Mouse (Mus musculus): Measurements from ENCODE around the gene Amigo3.

Amigo3 gene

DNA sequence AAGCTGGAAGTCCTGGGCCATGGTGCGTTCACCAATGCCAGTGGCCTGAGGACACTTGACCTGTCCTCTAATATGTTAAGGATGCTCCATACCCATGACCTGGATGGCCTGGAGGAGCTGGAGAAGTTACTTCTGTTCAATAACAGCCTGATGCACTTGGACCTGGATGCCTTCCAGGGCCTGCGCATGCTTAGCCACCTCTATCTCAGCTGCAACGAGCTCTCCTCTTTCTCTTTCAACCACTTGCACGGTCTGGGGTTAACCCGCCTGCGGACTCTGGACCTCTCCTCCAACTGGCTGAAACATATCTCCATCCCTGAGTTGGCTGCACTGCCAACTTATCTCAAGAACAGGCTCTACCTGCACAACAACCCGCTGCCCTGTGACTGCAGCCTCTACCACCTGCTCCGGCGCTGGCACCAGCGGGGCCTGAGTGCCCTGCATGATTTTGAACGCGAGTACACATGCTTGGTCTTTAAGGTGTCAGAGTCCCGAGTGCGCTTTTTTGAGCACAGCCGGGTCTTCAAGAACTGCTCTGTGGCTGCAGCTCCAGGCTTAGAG, 786 bp downstream of the Amigo3 start:
- no peak for DNase-seq

DNA sequence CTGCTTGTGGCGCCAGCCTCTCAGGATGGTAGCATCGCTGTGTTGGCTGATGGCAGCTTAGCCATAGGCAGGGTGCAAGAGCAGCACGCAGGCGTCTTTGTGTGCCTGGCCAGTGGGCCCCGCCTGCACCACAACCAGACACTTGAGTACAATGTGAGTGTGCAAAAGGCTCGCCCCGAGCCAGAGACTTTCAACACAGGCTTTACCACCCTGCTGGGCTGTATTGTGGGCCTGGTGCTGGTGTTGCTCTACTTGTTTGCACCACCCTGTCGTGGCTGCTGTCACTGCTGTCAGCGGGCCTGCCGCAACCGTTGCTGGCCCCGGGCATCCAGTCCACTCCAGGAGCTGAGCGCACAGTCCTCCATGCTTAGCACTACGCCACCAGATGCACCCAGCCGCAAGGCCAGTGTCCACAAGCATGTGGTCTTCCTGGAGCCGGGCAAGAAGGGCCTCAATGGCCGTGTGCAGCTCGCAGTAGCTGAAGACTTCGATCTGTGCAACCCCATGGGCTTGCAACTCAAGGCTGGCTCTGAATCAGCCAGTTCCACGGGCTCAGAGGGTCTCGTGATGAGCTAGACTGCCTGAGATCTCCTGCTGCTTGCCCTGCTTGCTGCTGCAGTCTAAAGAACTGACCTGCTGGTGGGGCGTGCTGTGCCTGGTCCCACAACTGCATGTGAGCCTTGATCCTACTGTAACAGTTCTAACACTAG, 1.5 kb downstream of the Amigo3 start:
- no peak for DNase-seq

- no peak for DNase-seq
Measured at GRCm38 (mm10) chr9:108055061-108055460, 2.1 kb downstream of the Amigo3 start.

DNA sequence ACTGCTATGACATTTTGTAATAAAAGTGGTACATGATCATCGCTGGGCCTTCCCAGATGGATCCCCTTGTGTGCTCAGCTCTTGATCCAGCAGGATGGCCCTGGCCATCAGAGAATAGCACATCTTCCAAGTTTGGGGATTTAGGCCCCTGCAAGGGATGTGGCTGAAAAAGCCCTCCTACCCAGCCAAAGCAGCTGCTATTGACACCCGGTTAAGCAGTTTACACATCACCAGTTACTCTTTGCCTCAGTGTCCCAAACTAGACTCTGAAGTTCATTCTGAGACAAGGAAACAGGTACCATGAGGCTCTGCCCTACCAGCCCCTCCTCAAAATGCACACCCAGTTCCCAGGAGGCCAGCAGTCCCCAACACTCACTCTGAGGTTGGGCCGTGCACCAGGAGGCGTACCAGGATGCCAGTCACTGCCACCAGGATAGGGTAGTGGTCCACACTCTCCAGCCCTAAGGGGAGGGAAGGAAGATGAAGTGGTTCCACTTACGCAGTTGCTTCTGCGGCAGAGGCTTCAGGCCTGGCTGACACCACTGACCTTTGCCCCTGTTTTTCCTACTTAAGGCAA, 2.8 kb downstream of the Amigo3 start:
- DNase-seq: no peak

DNA sequence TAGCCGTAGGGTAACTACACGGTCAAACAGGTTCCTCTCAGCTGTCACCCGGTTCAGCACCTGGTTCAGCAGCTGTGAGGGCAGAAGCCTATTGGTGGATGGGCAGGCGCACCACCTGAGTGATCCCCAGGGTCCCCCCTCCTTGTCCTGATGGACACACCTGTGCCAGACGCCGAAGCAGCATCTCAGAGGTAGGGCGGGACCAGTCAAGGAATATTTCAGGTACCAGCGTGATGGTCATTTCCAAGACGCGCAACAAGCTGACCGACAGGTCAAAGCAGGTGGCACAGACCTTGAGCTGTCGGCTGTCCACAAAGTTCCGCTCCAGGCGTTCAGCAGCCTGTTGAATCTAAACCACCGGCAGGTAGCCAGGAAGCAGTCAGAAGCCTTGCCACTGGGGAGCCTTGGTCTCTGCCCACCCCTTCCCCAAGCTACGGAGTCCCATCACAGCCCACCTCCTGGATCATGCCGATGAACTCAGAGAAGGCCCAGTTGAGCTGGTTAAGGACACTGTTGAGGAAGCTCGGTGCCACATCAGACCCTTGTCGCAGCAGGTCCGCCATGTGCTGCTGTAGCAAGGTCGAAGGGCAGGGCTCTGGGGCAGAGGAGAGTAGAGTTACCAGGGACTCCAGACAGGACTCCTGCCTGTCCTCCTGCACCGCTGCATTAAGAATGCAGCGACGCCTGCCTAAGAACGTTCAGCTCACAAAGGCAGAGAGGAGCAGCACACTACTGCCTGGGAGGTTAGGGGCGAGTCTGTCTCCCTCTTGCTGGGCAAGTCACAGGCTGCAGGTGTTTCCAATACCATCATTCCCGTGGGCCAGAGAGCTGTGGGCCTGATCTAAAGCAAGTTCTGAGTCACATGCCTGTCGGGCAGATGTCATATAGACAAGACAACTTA, 3.7 kb downstream of the Amigo3 start:
- no peak for DNase-seq

DNA sequence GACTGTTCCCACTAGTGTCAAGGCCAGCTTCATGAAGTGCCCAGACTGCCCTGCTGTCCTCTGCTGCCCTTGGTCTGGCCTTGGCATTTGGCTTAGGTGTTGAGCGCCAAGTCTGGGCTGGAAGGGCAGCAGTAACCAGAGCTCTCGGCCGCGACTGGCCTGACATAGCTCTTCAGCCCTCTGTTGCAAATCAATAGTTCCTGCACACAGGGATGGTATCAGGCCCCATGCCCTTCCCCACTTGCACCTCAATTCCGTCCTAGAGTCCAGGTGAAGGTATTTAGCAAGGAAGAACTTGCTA, 4.3 kb downstream of the Amigo3 start:
- no peak for DNase-seq

GRCm38 (mm10) chr9:108058291-108058690, 5.3 kb downstream of the Amigo3 start:
- DNase-seq: no peak

DNA sequence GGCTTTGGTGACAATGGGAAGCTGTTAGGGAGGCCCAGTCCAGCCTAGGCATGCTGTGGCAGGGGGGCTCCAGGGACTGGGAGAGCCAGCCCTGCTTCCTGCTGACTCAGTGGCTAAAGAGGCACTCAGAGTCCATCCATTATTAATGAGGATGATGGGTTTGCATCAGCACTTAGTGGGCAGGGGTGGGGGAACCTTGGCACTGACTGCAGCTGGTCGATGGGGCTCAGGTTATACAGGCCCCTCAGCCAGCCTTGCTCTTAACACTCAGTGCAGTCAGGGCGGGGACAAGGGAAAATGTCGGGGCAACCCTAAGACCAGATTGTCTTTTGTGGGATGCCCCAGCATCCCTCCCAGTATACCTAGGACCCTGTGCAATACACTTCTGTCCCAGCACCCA, 9.2 kb downstream of the Amigo3 start:
- DNase-seq: no peak

- no peak for DNase-seq
Measured at GRCm38 (mm10) chr9:108063361-108063760, 10.4 kb downstream of the Amigo3 start.

DNA sequence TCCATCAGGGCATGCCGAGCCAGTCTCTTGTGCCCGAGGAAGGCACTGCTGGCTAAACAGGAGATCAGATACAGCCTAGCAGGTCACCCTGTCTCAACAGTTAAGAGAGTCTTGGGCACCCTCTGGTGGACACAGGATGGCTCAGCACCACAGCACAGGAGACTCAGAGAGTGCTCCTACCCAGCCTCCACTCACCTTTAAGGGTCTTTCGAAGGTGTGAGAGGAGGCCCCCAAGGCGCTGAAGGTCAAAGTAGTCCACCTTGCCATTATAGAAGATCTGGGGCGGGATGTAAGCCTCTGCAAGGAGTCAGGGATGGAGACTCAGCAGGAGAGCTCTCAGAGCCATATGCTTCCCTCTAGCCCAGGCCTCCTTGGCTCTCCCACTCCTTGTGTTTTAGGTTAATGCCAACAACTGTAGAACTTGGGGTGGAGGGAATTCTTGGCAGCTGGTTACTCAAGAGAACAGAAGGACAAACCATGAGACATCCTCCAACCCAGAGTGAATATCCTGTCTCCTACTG, 12.6 kb downstream of the Amigo3 start:
- peak; percentile 70 for DNase-seq

- DNase-seq: no peak
Measured at GRCm38 (mm10) chr9:108067199-108067598, 14.2 kb downstream of the Amigo3 start.

GRCm38 (mm10) chr9:108067900-108068299, 14.9 kb downstream of the Amigo3 start:
- peak; percentile 82 for DNase-seq

GRCm38 (mm10) chr9:108069007-108069406, 16.0 kb downstream of the Amigo3 start:
- DNase-seq: no peak

GRCm38 (mm10) chr9:108069529-108069928, 16.6 kb downstream of the Amigo3 start:
- no peak for DNase-seq

GRCm38 (mm10) chr9:108071801-108072200, 18.8 kb downstream of the Amigo3 start:
- no peak for DNase-seq

GRCm38 (mm10) chr9:108072481-108072924, 19.5 kb downstream of the Amigo3 start:
- no peak for DNase-seq

DNA sequence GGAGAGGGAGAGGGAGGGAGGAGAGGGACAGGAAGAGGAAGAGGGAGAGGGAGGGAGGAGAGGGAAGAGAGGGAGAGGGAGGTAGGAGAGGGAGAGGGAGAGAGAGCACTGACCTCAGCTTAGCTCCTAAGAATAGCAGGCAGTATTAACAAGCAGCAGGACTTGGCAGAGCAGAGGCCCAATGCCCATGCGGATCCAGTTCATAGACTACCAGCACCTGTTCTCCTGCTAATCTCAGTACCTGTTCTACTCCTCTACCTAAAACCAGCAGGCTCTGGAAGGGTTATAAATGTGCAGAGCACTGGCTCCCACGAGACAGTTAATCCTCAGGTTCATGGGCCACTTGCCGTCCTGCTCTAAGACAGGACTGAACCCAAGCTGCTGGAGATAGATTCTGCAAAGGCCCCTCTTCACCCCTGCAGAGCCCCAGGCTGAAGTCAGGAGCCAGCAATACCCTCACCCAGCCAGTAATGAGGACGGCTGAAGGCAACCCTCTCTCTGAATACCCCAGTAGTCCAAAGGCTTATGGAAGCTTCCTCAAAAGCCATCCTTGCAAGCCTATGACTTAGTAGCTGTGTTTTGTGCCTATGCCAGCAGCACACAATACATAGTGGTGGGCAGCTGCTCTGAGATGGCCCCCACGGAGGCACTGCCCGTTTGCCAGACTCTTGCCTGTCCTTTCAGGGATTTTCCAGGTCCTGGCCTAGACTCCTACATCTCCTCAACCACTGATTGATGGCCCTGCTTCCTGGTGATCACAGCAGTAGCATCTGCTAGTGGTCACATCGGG, 20.4 kb downstream of the Amigo3 start:
- DNase-seq: no peak

- DNase-seq: no peak
Measured at GRCm38 (mm10) chr9:108080168-108080567, 27.2 kb downstream of the Amigo3 start, which contains the start of gene Mst1. Mst1 (plus strand) TSS chr9:108080436.

- DNase-seq: peak; percentile 30
Measured at GRCm38 (mm10) chr9:108082549-108082948, 29.6 kb downstream of the Amigo3 start.

DNA sequence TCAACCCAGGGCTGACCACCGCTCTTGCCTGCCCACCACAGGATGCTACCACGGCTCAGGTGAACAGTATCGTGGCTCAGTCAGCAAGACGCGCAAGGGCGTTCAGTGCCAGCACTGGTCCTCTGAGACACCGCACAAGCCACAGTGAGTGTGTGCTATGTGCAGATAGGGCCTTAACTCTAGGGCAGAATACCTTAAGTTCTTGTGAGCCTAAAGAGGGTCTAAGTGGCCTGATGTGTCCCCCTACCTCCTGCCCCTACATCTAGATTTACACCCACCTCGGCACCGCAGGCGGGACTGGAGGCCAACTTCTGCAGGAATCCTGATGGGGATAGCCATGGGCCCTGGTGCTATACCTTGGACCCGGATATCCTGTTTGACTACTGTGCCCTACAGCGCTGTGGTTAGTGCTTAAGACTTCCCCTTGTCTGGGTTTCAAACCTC, 30.1 kb downstream of the Amigo3 start, which contains the start of gene Rnf123:
Gene Rnf123 (minus strand): TSS at position 359 of the 444 bp plus-strand sequence.
- DNase-seq: no peak

- no peak for DNase-seq
Measured at GRCm38 (mm10) chr9:108083561-108083960, 30.6 kb downstream of the Amigo3 start.

DNA sequence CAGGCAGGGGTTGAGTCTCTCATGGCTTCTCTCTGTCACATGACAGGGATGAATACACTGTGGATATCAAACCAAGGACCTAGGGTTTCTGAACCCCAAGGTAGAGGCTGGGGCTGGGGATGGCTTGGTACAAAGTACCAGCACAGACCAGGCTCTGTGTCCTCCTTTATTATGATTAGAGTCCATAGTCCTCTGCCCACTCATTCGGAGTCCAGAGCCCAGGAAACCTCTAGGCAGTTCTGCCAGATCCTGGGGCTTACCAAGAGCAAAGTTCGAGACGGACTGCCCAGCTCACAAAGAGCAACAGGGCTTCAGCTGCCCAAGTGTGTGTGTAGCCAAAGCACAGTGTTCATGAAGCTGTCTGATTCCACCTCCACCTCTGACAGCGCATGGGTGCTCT, 32.3 kb downstream of the Amigo3 start:
- no peak for DNase-seq
